Mouse (Mus musculus): ENCODE results near the gene G6pc3. TPM values are rescaled to one million over a fixed set of nuclear protein-coding genes. Genes with fewer than 3 reads are reported as not detected.

G6pc3 gene
- total and polyA plus RNA-seq, 2 experiments from 2014 or later, result 46.2 to 70.1 TPM

DNA sequence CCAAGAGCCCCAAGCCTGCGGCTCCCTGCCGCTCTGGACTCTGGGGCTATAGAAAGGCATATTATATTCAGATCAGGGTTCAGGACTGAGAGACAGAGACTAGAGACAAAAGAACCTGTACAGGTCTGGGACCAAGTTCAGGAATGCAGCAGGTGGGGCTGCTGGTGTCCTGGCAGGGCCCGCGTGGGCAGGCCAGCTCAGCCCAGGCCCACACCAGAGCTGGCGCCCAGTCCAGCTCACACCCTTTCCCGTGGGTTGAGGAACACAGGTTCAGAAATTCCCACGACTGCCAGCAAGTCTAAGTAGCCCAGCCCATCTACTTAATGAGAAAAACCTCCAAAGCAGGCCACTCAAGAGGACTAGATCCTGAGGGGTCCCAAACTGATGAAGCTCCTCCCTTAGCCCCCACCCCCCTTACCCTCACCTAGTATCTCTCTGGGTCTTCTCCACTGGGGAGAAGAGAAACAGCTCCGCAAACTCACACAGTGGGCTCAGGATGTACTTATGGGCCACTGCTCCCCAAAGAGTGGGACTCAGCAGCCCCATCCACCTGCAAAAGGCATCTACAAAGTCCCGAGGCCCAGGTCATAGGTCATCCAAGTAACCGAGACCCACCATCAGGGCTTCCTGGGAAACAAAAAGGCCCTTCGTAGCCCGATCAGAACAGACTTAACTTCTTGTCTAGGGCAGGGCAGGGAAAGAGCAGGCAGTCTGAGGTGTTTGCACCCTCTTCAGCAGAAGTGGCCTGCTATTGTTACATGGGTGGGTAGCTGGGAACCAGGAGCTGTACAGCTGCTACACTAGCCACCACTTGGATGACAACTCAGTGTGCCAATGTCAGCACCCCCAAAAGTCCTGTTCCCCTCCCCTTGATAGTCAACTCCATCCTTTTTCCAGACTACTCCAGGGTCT, 36.9 kb downstream of the G6pc3 start:
- WGBS, result 52% methylated on average over 12 of the region's 12 CpGs
- DNase-seq (ENCODE audit: low spot score) (no peak), ATAC-seq (no peak)
- Histone ChIP-seq H3K4me1 (ENCODE audit: insufficient read depth, low read length) (peaks cover 42% of the 10 kb centered on the region), H3K4me3 (ENCODE audit: low read length) (no peak overlapping the region), H3K4me2 (ENCODE audit: low read depth, low read length) (peak overlapping the region; percentile 78), H3K27ac (no peak overlapping the region), H3K9ac (replicated peaks; ENCODE audit: low read length) (no peak overlapping the region), H3K36me3 (ENCODE audit: insufficient read depth, low read length) (0 out of 2 replicates have a peak, but pooled peaks cover 4% of the 10 kb centered on the region), H3K9me3 (ENCODE audit: low read length) (no peaks in the 10 kb centered on the region), H3K27me3 (ENCODE audit: insufficient read depth, low read length) (no peaks in the 10 kb centered on the region)
- no peak for TF ChIP-seq CTCF (IDR thresholded peaks at IDR 0.05; ENCODE audit: low read depth)

GRCm38 (mm10) chr11:102227270-102228190, 38.1 kb downstream of the G6pc3 start:
- 7% methylated on average over 12 of the region's 12 CpGs for WGBS
- Histone ChIP-seq H3K9ac (replicated peaks; ENCODE audit: low read length) (peak overlapping the region; percentile 95), H3K9me3 (ENCODE audit: low read length) (no peaks in the 10 kb centered on the region), H3K36me3 (ENCODE audit: insufficient read depth, low read length) (0 out of 2 replicates have a peak, but pooled peaks cover 4% of the 10 kb centered on the region), H3K4me1 (ENCODE audit: insufficient read depth, low read length) (peaks cover 42% of the 10 kb centered on the region), H3K27ac (no peak overlapping the region), H3K27me3 (ENCODE audit: insufficient read depth, low read length) (no peaks in the 10 kb centered on the region), H3K4me2 (ENCODE audit: low read depth, low read length) (peak overlapping the region; percentile 78), H3K4me3 (ENCODE audit: low read length) (peak overlapping the region; percentile 79)
- ATAC-seq (peak; percentile 22; the same call in 1 of the 2 replicates), DNase-seq (ENCODE audit: low spot score) (peak; percentile 57)
- TF ChIP-seq CTCF (IDR thresholded peaks at IDR 0.05; ENCODE audit: low read depth), result no peak

DNA sequence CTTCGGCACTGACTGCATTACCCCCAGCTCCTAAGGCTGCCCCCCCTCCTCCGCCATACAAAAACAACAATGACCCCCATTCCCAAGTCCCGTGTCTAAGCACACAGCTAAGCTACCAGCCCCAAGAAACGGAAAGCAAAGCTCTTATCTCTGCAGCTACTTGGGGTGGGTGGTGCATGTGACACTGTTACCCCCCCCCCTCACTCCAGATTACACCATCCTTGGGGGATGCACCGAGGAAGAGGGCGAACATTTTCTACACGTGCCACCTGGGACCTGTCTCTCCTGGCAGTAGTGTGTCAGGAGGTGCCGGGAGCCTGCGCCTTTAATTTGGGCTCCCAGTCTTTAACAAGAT, 38.7 kb downstream of the G6pc3 start:
- TF ChIP-seq CTCF (IDR thresholded peaks at IDR 0.05; ENCODE audit: low read depth), result no peak
- DNase-seq (ENCODE audit: low spot score), result no peak
- peak overlapping the region; percentile 78 for H3K4me2 ChIP-seq (ENCODE audit: low read depth, low read length)
- no peaks in the 10 kb centered on the region for H3K27me3 ChIP-seq (ENCODE audit: insufficient read depth, low read length)
- H3K9ac ChIP-seq (replicated peaks; ENCODE audit: low read length), result peak overlapping the region; percentile 95
- peak overlapping the region; percentile 54; the same call in 1 of the 2 replicates for H3K27ac ChIP-seq
- peak overlapping the region; percentile 79 for H3K4me3 ChIP-seq (ENCODE audit: low read length)
- ATAC-seq, result no peak
- no peaks in the 10 kb centered on the region for H3K36me3 ChIP-seq (ENCODE audit: insufficient read depth, low read length)
- 8% methylated on average over 9 of the region's 9 CpGs for WGBS
- H3K4me1 ChIP-seq (ENCODE audit: insufficient read depth, low read length), result peaks cover 42% of the 10 kb centered on the region
- no peaks in the 10 kb centered on the region for H3K9me3 ChIP-seq (ENCODE audit: low read length)

DNA sequence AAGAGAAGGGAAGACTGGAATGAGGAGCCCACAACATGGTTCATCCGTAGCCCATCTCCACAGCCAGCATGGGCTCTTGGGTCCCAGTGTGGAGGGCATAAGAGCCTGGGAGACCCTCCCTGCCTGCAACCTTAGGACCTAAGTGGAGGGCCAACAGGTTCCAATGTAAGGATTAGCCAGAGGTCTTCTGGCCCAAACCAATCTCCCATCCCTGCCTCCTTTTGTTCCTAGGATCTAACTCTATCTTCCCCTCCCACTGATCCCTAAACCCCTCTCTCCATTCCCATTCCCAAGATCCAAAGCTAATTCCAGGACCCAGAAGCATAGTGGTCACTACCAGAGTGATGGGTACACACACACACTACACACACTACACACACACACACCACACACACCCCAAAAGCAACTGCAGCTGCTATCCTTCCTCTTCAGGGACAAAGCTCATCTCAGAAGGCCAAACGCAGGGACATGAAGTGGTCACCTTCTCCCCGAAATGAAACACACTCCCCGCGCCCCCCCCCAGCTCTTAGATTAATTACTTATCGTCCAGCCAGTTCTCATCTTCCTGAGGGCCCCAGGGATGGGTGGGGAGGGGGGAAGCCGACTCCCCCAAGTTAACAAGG, 39.3 kb downstream of the G6pc3 start:
- Histone ChIP-seq H3K9me3 (ENCODE audit: low read length) (no peaks in the 10 kb centered on the region), H3K27ac (peak overlapping the region; percentile 89), H3K4me1 (ENCODE audit: insufficient read depth, low read length) (peaks cover 42% of the 10 kb centered on the region), H3K4me2 (ENCODE audit: low read depth, low read length) (peak overlapping the region; percentile 78), H3K36me3 (ENCODE audit: insufficient read depth, low read length) (no peaks in the 10 kb centered on the region), H3K4me3 (ENCODE audit: low read length) (peak overlapping the region; percentile 79), H3K27me3 (ENCODE audit: insufficient read depth, low read length) (no peaks in the 10 kb centered on the region), H3K9ac (replicated peaks; ENCODE audit: low read length) (peak overlapping the region; percentile 95)
- no peak for TF ChIP-seq CTCF (IDR thresholded peaks at IDR 0.05; ENCODE audit: low read depth)
- ATAC-seq, result no peak
- DNase-seq (ENCODE audit: low spot score), result no peak
- 7% methylated on average over 7 of the region's 7 CpGs for WGBS

DNA sequence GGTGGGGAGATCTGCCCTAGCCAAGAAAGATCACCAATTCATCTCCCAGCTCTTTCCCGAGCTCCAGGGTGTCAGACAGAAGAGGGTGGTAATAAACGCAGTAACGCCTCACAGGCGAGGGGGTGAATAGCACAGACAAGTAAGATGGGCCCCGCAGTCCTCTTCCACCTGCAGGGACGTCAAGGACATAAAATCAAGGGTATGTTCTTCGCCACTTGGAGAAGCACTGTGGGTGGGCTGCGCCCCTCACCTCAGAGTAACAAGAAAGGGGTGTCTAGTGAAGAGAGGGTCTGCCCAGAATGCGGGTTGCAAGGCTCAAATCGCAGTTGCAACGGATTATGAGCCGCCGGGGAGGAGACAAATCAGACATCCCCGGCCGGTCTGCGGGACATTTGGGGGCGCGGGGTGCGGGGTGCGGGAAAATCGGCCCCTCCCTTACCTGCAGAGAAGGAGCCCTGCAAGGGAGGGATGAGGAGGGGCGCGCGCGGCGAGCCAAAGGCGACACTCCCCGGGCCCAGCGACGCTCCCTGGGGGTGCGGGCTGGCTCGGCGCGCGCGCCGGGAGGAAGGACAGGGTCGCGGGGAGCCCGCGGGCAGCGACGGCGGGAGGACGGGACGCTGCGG, 40.0 kb downstream of the G6pc3 start:
- Histone ChIP-seq H3K27me3 (ENCODE audit: insufficient read depth, low read length) (no peaks in the 10 kb centered on the region), H3K9ac (replicated peaks; ENCODE audit: low read length) (peak overlapping the region; percentile 95), H3K27ac (peak overlapping the region; percentile 89), H3K4me2 (ENCODE audit: low read depth, low read length) (peak overlapping the region; percentile 78), H3K4me1 (ENCODE audit: insufficient read depth, low read length) (peaks cover 40% of the 10 kb centered on the region), H3K36me3 (ENCODE audit: insufficient read depth, low read length) (no peaks in the 10 kb centered on the region), H3K4me3 (ENCODE audit: low read length) (peak overlapping the region; percentile 79), H3K9me3 (ENCODE audit: low read length) (no peaks in the 10 kb centered on the region)
- no peak; the same call in 1 of the 2 replicates for TF ChIP-seq CTCF (IDR thresholded peaks at IDR 0.05; ENCODE audit: low read depth)
- WGBS, result 2% methylated on average over 39 of the region's 47 CpGs
- peak; percentile 46 for ATAC-seq
- DNase-seq (ENCODE audit: low spot score), result peak; percentile 57

All from hindbrain, postnatal 0 days (tissue).